Mouse (Mus musculus) retina, postnatal 1 day (tissue): ENCODE results near the gene Ankrd63.
A peak's percentile ranks its signal among the peaks of the same experiment; 100 is the strongest.

ENCODE experiments used
- DNase-seq: peaks from one replicate; pipeline ENCODE4 v3.0.0-alpha.2; 2012

Ankrd63 gene

DNA sequence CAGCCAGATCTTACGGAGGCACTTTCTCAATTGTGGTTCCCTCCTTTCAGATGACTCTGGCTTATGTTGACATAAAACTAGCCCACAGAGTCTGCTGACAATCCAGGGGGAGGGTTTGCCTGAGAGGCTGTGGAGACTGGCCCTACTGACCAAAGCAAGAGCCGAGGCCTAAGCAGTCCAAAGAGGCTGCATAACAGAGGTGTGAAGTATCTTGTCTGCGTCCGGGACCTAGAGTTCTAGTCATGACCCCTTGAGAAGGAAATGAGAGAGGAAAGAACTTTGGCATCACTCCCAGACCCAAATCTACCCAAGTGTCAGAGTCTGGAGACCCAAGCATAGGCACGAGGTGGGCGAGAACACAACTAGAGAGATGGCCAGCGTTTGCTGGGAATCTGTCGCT, 17.1 kb downstream of the Ankrd63 start:
- no peak for DNase-seq

DNA sequence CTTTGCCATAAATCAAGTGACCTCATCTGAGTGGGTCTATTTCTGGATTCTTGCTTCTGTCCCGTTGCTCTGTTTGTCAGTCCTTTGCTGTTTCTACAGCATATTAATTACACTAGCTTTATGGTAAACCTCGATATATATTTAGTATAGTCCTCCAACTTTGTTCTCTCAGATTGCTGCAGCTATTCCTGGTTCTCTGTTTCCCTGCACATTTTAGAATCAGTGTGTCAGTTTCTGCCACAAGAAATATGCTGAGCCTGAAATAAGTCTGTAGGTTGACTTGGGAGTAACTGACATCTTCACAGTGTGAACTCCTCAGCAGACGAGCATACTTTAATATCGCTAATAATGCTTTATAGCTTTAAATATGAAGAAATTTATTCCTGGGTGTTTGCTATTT, 18.7 kb downstream of the Ankrd63 start:
- DNase-seq = no peak

DNA sequence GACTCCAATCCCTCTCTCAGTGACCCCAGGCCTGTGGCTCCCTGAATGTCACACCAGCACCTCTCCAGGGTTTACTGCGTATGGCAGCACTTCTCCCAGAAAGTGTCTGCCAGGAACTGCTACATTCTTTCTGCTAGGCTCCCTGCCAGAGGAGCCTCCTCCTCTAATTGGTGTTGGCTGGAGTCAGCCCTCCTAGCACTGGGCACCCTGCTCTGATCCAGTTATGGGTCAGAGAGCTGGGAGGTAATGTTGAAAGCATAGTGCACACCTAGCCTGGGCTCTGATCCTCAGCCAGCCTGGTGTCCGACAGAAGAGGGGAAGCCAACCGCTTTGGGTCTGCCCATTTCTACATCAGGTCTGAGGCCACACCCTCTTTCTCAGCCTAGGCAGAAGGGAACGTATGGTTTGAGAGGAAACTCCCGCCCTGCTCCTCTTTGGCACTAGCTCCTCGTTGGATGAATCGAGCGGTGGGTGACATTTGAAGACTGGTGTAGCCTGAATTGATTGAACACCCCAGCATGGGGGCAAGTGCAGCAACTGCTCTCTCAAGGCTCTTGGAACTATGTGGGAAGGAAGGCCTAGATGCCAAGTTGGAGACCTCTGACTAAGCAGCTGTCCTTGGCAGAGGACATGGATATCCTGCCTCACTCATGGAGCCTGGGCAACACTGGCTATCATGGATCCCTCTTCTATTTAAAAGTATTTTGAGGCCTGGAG, 21.1 kb downstream of the Ankrd63 start:
- DNase-seq = no peak

DNA sequence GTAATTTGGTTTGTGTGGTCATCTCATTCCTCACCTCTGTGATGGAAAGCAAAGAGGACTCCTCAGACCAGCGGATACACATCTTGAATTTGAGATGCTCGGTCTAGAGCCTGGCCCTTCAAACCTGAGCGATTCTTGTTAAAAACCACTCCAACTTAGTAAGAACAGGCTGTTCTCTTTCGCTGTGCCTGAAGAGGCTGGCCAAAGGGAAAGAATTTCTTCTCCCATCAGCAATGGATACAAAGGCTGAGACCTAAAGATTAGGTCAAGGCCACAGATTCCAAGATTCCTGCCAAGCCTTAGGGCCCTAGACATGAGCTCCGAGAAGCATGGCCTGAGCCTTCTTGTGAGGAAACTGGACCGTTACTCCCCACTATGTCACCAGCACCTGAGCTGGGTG, 22.8 kb downstream of the Ankrd63 start:
- no peak for DNase-seq

DNA sequence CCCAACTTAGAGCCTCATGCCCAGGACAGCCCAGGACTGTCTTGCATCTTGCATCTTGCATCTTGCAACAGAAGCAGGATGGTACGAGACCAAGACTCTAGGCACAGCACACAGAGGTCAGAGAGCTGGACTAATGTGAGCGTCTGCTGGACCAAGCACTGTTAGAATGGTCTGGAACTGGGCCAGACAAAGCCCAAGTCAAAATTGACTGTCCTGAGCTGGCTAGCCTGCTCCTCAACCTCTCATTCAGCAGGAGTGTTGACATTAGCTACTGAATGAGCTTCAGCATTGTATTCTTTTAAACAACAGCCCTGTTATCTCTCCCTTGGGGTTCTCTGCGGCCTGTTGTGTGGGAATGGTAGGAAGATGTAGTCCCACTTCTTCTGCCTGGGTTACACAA, 24.2 kb downstream of the Ankrd63 start:
- no peak for DNase-seq

DNA sequence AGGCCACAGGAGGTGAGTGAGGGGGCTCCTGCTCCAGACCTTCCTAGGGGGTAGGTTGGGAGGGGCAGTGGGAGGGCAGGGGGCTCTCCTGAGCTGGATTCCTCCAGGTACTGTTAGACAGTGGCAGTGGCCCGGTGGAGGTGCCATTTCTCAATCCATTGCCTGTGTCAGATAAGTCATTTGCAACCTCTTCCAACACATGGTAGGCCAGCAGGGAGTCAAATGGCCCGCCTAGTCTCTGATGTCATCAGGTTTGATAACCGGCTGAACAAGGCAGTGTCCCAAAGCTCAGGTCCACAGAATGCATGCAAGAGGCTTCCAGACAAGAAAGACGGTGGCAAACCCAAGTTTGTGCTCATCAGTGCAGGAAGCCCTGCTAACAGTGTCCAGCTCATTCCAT, 25.9 kb downstream of the Ankrd63 start:
- peak; percentile 25 for DNase-seq

DNA sequence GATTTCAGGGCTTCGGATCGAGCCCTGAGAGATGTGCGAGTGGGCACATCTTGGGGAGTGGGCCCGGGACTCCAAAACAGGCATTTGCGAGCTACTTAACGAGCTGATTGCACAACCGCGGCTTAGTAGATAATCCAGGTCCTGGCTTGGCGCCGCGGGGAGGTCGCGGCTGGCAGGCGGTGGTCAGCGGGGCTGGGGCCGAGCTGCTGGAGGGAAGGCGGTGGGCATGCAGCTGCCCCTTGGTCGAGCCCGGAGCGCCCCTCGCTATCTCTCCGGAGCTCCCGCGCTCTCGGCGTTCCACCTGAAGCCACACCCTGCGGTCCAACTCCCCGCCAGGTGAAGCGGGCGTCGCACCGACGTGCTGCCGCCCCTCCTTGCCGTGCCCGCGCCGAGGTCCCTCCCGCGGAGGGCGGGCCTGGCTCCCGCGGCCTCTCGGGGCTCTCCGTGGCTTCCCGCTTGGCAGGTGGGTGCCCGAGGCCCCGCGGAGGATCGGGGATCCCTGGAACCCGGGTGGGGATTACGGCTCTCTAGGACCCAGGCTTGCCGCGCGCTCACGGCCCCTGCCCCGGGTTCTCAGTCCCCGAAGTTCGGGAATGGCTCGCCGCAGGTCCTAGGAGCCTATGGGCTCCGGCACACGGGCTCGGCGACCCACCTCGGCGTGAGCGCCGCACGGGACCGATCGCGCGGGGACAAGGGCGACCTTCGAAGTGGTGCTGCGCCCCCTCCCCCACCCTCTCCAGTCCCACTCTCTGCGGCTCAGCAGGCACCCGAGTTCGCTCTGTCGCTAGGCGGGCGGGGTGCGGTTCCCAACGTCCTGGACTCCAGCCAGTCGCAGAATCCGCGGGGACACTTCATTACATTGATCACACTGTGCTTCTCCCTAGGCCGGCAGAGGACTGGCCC, 26.7 kb downstream of the Ankrd63 start:
- DNase-seq = peak; percentile 54

DNA sequence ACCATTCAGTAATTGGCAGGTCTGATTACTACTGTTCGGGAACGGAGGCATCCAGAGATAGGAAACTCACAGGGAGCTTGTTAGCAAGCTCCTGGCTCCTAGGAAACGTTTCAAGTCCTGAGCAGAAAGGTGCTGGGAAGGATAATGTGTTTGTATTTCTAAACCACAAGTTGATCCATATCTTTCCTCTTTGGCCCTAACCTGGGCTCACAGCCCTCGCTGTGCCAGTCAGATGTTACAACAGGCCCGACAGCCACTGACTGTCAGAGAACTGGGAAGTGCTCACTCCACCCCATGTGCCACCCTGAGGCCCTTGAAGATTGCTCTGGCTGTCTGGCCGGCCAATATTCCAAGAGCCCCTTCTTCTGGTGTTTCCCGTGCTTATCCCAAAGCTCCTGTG, 29.3 kb downstream of the Ankrd63 start:
- no peak for DNase-seq

DNA sequence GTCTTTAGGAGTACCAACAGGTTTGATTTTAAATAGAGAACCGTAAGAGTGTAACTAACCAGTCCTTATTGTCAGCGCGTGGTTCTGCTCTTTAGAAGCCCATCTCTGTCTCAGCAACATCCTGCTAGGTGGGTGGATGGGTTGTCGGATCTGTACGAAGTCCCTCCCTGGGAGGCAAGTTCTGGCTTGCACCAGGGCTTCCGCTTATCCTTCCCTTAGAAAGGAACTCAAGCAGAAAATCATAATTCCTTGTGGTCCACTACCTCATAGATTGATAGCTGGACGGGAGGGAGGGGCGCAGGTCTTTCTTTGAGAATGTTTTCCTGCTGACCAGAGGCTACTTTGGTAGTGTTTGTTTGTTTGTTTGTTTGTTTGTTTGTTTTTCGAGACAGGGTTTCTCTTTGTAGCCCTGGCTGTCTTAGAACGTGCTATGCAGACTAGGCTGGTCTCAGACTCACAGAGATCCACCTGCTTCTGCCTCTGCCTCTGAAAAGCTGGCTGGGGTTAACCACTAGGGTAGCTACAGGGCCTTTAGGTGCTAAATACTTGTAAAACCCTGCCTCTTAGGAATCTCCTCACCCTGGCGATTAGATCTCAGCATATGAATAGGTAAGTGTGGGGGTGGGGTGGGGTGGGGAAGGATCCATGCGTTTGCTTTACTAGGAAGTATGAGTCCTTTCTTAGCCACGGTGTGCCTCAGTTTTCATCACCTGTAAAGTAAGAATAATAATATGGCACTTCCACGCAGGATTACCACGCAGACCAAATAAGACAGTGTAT, 29.9 kb downstream of the Ankrd63 start:
- DNase-seq = peak; percentile 38

DNA sequence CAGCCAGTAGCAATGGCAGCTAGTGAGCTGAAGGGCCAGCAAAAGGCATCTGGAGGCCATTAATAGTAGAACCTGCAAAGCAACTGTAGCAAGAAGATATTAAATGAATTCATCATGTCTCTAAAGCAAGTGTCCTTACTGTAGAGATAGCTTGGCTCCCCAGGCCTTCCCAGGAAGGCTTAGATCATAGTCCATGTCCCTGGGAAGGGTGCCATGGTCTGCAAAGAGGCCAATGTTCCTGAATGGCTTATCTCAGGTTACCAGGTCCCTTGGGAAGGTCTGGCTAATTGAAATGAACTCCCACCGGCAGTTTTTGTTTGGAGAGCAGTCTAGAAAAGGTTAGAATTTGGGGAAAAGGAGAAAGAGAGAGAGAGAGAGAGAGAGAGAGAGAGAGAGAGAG, 32.0 kb downstream of the Ankrd63 start:
- DNase-seq = no peak

DNA sequence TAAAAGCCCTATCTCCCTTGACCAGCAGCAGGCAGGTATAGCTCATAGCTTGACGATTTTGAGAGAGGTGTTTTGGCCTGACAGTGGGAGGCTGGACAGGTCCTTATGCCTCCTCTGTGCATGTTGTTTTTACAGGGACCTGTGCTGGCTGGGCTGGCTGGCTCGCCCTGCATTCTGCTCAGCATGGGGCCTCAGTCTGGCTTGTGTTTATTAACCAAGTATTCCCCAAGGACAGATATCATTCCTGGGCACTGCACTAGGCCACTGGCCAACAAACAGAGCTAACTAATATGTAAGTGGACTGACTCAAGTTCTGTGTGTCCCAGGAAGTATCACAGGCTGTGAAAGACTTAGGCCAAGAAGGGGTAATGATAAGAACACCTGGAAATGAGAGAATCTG, 34.0 kb downstream of the Ankrd63 start:
- no peak for DNase-seq

DNA sequence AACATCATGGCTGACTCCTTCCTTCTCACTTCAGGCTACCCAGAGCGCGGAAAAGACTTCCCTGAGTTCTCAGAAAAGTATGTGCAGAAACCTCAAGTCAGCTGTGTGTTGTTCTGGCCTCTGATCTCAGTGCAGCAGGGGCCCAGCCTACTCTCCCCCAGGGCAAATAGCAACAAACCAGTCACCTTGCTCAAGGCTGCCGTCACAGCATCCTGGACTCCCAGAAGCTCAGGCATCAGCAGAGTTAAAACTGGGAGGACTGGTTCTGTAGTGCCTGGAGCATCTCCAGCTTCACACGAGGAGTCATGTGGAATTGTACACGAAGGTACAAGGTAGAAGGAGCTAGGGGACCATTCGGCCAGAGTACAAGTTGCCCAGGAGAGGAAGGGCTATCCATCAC, 34.5 kb downstream of the Ankrd63 start:
- no peak for DNase-seq

DNA sequence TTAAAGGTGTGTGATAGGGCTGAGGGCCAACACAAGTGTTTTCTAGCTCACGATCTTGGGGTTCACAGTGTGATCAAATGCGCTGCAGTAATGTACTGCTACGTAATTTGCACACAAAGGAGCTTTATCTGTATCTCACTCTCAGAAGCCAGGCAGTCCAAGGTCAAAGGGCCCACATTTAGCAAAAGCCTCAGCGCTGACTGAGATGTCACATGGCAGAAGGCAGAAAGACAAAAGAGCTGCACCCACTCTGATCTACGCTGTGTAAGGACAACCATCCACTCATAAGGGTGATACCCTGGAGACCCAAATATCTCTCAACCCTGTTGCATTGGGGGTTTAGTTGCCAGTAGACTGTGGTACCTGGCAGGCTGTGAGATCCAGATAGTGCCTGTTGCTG, 36.6 kb downstream of the Ankrd63 start:
- DNase-seq = no peak

DNA sequence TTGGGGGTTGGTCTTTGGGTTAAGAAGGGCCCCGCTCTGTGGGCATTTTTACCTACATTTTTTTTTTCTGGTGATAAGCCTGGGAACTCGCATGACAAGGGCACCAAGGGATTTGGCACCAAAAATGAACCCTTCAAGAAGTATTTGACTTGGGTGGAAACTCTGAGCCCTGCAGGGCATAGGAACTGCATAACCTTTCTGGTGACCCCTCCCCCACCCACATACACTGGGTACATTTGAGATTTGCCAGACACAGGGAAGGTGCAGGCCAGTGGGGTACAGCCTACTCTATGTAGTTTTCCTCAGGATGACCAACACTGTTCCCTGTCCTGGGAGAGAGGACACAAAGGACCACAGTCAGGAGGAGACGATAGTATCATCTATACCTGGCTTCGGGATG, 38.1 kb downstream of the Ankrd63 start:
- DNase-seq = no peak

DNA sequence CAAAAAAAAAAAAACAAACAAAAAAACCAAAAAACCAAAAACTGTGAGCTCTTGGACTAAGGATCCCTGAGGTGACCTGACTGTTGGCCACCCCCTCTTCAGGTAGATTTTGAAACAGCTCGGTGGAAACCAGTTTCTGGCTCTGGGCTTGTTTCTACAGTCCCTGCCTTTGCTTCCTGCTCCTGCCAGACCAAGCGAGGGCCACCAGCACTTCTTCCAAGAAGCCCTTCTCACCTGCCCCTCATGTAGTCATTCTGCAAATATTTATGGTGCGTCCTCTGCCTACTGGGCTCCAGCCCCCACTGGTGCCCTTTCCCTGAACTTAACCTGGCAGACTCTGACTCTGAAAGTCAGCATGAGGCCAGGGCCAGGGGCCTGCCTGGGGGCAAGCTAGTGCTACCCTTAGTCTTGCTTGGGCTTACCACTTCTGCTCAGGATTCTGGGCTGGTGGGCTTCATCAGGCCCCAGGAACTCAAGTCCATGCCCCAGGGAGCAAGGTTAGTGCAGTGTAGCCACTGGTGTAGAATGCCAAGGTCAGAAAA, 38.7 kb downstream of the Ankrd63 start:
- no peak for DNase-seq

DNA sequence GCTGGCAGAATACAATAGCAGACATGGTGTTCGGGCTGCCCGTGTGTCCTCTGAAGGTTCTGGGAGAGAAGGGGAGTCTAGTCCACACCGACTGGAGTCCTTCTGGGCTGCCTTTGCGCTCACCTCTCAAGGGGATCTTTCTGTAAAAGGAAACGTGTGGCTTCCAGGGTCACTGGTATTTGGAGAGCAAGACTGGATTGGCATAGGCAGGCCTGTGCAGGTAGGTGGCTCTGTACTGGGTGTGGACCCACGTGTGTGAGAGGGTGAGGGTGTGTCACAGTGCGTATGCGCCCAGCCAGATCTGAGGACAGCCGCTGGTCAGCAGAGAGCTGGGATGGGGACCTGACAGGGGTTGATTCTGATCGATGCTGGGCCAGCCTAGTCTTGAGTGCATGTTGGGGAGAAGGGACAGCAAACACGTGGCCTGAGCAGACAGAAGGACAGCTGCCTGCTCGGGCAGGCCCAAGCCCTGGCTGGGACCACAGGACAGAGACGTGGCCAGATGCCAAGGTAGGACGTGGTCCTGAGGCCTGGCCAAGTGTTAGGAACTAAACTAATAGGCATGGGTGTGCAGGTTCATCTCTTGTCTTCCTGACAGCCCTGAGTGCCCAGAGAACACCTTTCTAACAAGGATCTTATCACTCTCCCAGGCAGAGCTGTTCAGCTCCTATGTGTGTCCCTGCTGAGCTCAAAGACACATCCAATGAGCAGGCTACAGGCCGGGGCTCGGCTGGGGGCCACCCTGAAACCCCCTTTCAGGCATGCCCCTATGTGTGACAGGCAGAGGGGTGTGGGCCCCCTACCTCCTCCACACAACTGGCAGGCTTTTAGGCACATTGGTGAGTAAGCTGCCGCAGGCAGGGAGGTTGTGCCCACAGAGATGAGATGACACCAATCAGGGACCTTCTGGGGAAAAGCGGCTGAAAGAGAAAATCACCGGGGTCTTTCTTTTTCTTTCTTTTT, 39.7 kb downstream of the Ankrd63 start:
- no peak for DNase-seq

DNA sequence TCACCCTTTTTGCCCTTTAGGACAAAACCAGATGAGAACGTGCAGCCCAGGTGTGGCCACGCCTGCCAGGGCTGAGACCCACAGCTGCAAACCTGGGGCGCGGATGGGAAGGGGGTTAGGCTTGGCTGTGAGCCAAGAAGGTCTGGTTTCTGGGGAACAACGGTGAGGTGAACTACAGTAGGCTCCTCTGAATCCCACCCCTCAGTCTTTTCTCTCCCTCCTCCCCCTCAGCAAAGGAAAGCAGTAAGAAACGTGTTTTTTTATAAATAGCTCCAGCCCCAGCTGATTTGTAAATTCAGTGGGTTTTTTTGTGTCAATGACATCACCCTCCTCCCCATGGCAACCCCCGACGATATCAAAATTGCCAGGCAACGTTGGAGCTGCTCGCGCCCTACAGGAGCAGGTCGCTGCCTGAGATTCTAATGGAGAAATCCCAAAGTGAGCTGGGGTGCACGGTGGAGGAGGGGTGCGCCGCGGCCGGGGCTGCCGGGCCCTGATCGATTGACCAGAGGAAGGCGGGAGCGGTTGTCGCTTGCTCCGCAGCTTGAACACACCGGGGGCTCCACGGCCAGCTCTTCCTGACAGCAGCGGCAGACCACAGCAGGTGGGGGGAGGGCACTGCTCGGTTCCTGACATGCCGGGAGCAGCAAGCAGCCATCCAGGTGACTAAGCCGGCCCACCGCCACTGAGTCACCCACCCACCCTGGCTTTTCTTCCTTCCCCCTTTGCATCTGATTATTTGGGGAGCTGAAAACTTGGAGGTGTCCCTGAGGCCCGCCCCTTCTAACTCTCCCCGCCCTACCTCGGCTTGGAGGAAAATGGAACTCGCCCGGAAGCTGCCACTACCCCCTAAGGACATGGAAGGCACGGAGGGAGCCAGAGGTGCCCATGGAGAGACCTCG, 40.6 kb downstream of the Ankrd63 start, which contains the start of gene Pak6:
Gene Pak6 (plus strand): TSS at position 402 of the 902 bp plus-strand sequence.
- peak; percentile 51 for DNase-seq

DNA sequence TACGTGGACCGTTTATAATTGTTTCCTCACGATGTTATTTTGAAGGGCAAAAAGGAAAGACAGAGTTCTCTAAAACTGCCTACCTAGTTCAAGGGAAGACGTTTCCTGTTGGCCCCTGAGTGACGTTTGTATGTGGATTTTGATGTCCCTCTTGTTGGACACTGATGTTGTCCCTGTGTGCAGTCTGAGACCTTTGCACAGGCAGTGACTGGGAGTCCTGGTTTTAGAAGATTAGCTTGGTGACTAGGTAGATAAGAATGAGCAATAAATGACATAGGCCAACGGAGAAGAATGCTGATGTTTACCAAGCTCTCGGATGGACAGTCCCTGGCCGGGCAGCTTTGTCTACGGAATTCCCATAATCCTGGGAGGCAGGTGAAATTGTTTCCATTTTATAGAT, 41.9 kb downstream of the Ankrd63 start:
- DNase-seq = no peak

DNA sequence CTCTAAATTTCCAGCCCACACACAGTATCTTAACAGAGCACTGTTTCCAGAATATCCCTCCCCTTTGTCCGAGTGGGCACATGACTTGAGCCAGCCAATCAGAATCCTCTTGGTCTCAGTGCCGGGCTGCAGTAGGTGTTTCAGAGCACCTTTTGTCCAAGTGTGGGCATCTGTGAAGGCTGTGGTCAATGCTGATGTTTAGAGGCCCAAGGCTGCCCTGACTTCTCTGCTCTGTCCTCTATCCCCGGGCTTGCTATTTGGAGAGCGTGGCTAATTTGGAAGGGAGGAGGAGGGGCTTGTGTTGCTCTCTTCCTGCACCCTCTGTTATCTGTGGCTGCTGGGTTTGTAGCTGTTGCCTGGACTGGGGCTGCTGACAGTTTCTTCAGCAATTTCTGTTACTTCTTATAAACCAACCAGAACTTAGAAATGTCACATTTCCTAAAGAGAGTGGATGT, 43.7 kb downstream of the Ankrd63 start:
- DNase-seq = peak; percentile 69

DNA sequence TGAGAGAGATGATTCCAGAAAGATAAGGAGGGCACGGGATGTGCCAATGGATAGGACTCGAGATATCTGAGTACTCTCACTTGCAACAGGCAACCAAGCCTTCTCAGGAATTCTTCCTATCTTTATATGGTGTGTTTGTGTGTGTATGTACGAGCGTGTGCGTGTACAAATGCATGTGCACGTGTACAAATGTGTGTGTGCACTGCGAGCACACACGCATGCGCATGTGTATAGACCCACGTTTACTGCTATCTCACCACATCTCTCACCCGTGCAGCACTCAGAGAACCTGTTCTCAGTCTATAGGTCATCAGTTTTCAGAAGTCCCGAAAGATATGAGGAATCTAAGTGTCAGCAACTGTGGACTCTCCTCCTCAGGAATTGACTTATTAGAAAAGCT, 44.3 kb downstream of the Ankrd63 start:
- DNase-seq = no peak

DNA sequence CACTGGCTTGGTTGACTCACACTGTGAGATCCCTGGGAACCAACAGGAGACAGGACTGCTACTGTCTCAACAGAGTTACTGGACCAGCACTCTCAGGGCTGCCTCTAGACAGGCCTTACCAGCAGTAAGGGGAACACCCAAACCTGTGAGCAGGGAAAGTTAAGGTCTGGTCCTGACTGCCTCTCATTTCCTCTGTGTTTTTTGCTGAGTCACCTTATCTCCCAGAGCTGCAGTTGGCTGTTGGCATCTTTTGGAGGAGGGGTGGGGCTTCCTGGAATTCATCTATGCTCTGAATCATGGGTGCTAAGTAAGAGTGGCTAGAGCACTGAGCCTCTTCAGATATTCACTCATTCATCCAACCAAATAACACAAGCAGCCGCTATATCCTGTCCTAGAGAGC, 44.7 kb downstream of the Ankrd63 start:
- DNase-seq = peak; percentile 35
